Mouse (Mus musculus) heart, adult 2 months (tissue): ENCODE results near the gene H2-DMa.

Experiments
- CTCF ChIP-seq: fragments of 200-600 bp; IDR thresholded peaks from 2 replicates; pipeline ENCODE4 v1.8.1; 2022; ENCODE audit warnings: antibody characterized with exemption, mild to moderate bottlenecking, moderate library complexity
- POLR2A ChIP-seq: fragments of 200-500 bp; IDR thresholded peaks from 2 replicates; pipeline ENCODE4 v1.6.1; 2011; ENCODE audit warnings: mild to moderate bottlenecking, low read depth, low read length, control low read depth; ENCODE audit not compliant: insufficient read depth

DNA sequence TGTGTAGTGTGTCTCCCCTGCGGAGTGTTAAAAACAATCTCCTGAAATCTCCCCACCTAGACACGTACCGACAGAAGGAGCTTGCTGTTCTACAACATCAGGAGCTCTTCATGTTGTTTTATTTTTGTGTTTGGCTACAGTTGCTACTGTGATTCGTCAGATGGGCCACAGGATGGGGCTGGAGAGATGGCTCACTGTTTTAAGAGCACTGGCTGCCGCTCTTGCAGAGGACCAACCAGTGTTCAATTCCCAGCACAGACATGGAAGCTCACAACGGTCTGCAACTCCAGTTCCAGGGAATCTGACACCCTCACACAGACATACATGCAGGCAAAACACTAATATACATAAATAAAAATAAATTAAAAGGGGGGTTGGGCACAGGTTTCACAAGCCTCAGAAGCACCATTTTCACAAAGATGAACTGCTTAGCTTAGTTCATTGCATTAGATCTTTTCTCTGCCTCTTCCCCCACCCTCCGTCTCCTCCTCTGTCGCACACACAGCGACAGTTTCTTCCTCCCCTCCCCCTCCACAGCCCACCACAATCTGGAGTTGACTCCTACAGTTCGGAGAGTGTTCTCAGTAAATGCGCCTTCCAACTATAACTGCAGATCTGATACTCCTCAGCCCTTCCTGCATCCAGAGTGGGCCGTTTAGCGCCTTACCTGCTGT, 9.1 kb downstream of the H2-DMa start:
- peak; percentile 41 for TF ChIP-seq CTCF
- TF ChIP-seq POLR2A: no peak
